Mouse (Mus musculus) limb, embryonic 11.5 days (tissue): ENCODE measurements around the gene Camk1d. TPM values are rescaled to one million over a fixed set of nuclear protein-coding genes. Genes with fewer than 3 reads are reported as not detected.

Experiments
- ATAC-seq: fragments of 200-750 bp; cut with Nextera tagmentation; 2 replicates; pipeline ENCODE4 v1.8.0; 2017; ENCODE audit warnings: low read depth; ENCODE audit not compliant: insufficient number of reproducible peaks, low FRiP score, low TSS enrichment
- DNase-seq: peaks from one replicate; pipeline ENCODE4 v3.0.0-alpha.2; 2015; ENCODE audit warnings: low spot score
- H3K27ac ChIP-seq: fragments of 300-500 bp; sonication (generic); replicated peaks from 2 replicates; pipeline ENCODE4 v1.5.1; 2014; ENCODE audit warnings: low read depth, mild to moderate bottlenecking, low read length
- H3K27me3 ChIP-seq: fragments of 300-500 bp; sonication (generic); 2 replicates; pipeline ENCODE4 v1.6.1; 2014; ENCODE audit warnings: mild to moderate bottlenecking, low read length, mixed read lengths; ENCODE audit not compliant: control insufficient read depth, insufficient read depth
- H3K36me3 ChIP-seq: fragments of 300-500 bp; sonication (generic); 2 replicates; pipeline ENCODE4 v1.6.1; 2014; ENCODE audit warnings: mild to moderate bottlenecking, low read length, moderate library complexity, mixed read lengths; ENCODE audit not compliant: control insufficient read depth, insufficient read depth
- H3K4me1 ChIP-seq: fragments of 300-500 bp; sonication (generic); 2 replicates; pipeline ENCODE4 v1.6.1; 2014; ENCODE audit warnings: low read length, mixed read lengths; ENCODE audit not compliant: control insufficient read depth, insufficient read depth
- H3K4me2 ChIP-seq: fragments of 300-500 bp; sonication (generic); 2 replicates; pipeline ENCODE4 v1.6.1; 2014; ENCODE audit warnings: low read depth, mild to moderate bottlenecking, moderate library complexity; ENCODE audit not compliant: severe bottlenecking
- H3K4me3 ChIP-seq: fragments of 300-500 bp; sonication (generic); 2 replicates; pipeline ENCODE4 v1.5.1; 2014; ENCODE audit warnings: low read depth, low read length
- H3K9ac ChIP-seq: fragments of 300-500 bp; sonication (generic); 2 replicates; pipeline ENCODE4 v1.6.1; 2014; ENCODE audit warnings: mild to moderate bottlenecking, low read length
- H3K9me3 ChIP-seq: fragments of 300-500 bp; sonication (generic); 2 replicates; pipeline ENCODE4 v1.6.1; 2016; ENCODE audit warnings: low read length; ENCODE audit not compliant: control insufficient read depth
- WGBS: fragments of 180-500 bp; shearing (Covaris S2); extraction: QIAGEN DNeasy Blood & Tissue Kit; methylation state at CpG from one replicate; pipeline ENCODE4 v1.1.7; 2014; 5-methylcytosine and 5-hydroxymethylcytosine counted together
- polyA plus RNA-seq: library from polyadenylated mRNA; unstranded; fragments of >200 nt; fragmentation: Nextera tagmentation; extraction: Ambion mirVana; gene quantifications from 2 replicates; pipeline ENCODE4 v1.2.1, GENCODE M21; 2014

Gene Camk1d
- polyA plus RNA-seq, 1 experiment from 2014 or later, result 0.92 TPM

- no peak overlapping the region for H3K9ac ChIP-seq
- no peaks in the 10 kb centered on the region for H3K4me1 ChIP-seq
- DNase-seq, result no peak
- H3K27ac ChIP-seq, result no peak overlapping the region
- H3K27me3 ChIP-seq, result no peaks in the 10 kb centered on the region
- no peak overlapping the region for H3K4me3 ChIP-seq
- WGBS, result 84% methylated on average over 12 of the region's 12 CpGs
- H3K4me2 ChIP-seq, result no peak overlapping the region
- H3K9me3 ChIP-seq, result no peaks in the 10 kb centered on the region
- no peak for ATAC-seq
- no peaks in the 10 kb centered on the region for H3K36me3 ChIP-seq
Measured at GRCm38 (mm10) chr2:5327533-5328250, 386.6 kb downstream of the Camk1d start.

GRCm38 (mm10) chr2:5324806-5325205, 389.5 kb downstream of the Camk1d start:
- no peak for DNase-seq
- Histone ChIP-seq H3K4me1 (no peaks in the 10 kb centered on the region), H3K27ac (no peak overlapping the region), H3K27me3 (no peaks in the 10 kb centered on the region), H3K4me2 (no peak overlapping the region), H3K4me3 (no peak overlapping the region), H3K9ac (no peak overlapping the region), H3K36me3 (no peaks in the 10 kb centered on the region), H3K9me3 (no peaks in the 10 kb centered on the region)
- no peak for ATAC-seq
- 77% methylated on average over 3 of the region's 3 CpGs for WGBS

GRCm38 (mm10) chr2:5321660-5322295, 392.5 kb downstream of the Camk1d start:
- H3K4me1 ChIP-seq, result no peaks in the 10 kb centered on the region
- DNase-seq (no peak), ATAC-seq (no peak)
- no peak overlapping the region for H3K4me3 ChIP-seq
- H3K27me3 ChIP-seq, result no peaks in the 10 kb centered on the region
- H3K9ac ChIP-seq, result no peak overlapping the region
- no peaks in the 10 kb centered on the region for H3K9me3 ChIP-seq
- no peaks in the 10 kb centered on the region for H3K36me3 ChIP-seq
- no peak overlapping the region for H3K4me2 ChIP-seq
- 78% methylated on average over 8 of the region's 8 CpGs for WGBS
- H3K27ac ChIP-seq, result no peak overlapping the region

GRCm38 (mm10) chr2:5319138-5319537, 395.2 kb downstream of the Camk1d start:
- Histone ChIP-seq H3K9me3 (no peaks in the 10 kb centered on the region), H3K4me3 (no peak overlapping the region), H3K4me1 (peaks cover 3% of the 10 kb centered on the region; the same call in 1 of the 2 replicates), H3K27me3 (no peaks in the 10 kb centered on the region), H3K4me2 (no peak overlapping the region), H3K9ac (no peak overlapping the region), H3K27ac (no peak overlapping the region), H3K36me3 (no peaks in the 10 kb centered on the region)
- ATAC-seq, result no peak
- 92% methylated on average over 3 of the region's 3 CpGs for WGBS
- no peak for DNase-seq

- Histone ChIP-seq H3K27me3 (no peaks in the 10 kb centered on the region), H3K27ac (no peak overlapping the region), H3K4me1 (peaks cover 3% of the 10 kb centered on the region; the same call in 1 of the 2 replicates), H3K9ac (no peak overlapping the region), H3K9me3 (no peaks in the 10 kb centered on the region), H3K4me2 (no peak overlapping the region), H3K36me3 (no peaks in the 10 kb centered on the region), H3K4me3 (no peak overlapping the region)
- WGBS, result 95% methylated on average over 5 of the region's 5 CpGs
- DNase-seq, result no peak
- ATAC-seq, result no peak
Measured at GRCm38 (mm10) chr2:5316763-5317162, 397.6 kb downstream of the Camk1d start.

GRCm38 (mm10) chr2:5316217-5316616, 398.1 kb downstream of the Camk1d start:
- WGBS, result 93% methylated on average over 4 of the region's 4 CpGs
- H3K27ac ChIP-seq, result no peak overlapping the region
- ATAC-seq, result no peak

GRCm38 (mm10) chr2:5315291-5315828, 399.0 kb downstream of the Camk1d start:
- H3K9ac ChIP-seq, result no peak overlapping the region
- H3K4me2 ChIP-seq, result no peak overlapping the region
- no peaks in the 10 kb centered on the region for H3K36me3 ChIP-seq
- no peak for ATAC-seq
- no peak for DNase-seq
- no peaks in the 10 kb centered on the region for H3K27me3 ChIP-seq
- H3K9me3 ChIP-seq, result no peaks in the 10 kb centered on the region
- H3K27ac ChIP-seq, result no peak overlapping the region
- 74% methylated on average over 8 of the region's 8 CpGs for WGBS
- H3K4me1 ChIP-seq, result peaks cover 3% of the 10 kb centered on the region; the same call in 1 of the 2 replicates
- H3K4me3 ChIP-seq, result no peak overlapping the region

More at GRCm38 (mm10) chr2:5316217-5316616, 398.1 kb downstream of the Camk1d start:
- H3K36me3 ChIP-seq, result no peaks in the 10 kb centered on the region
- no peaks in the 10 kb centered on the region for H3K9me3 ChIP-seq
- no peak overlapping the region for H3K9ac ChIP-seq
- DNase-seq, result no peak
- H3K27me3 ChIP-seq, result no peaks in the 10 kb centered on the region
- H3K4me1 ChIP-seq, result peaks cover 3% of the 10 kb centered on the region; the same call in 1 of the 2 replicates
- no peak overlapping the region for H3K4me3 ChIP-seq
- H3K4me2 ChIP-seq, result no peak overlapping the region

GRCm38 (mm10) chr2:5314530-5315166, 399.7 kb downstream of the Camk1d start:
- Histone ChIP-seq H3K9me3 (no peaks in the 10 kb centered on the region), H3K4me3 (no peak overlapping the region), H3K4me1 (peaks cover 3% of the 10 kb centered on the region; the same call in 1 of the 2 replicates), H3K27me3 (no peaks in the 10 kb centered on the region), H3K36me3 (no peaks in the 10 kb centered on the region), H3K9ac (no peak overlapping the region), H3K4me2 (no peak overlapping the region), H3K27ac (no peak overlapping the region)
- 43% methylated on average over 9 of the region's 9 CpGs for WGBS
- ATAC-seq (no peak), DNase-seq (peak; percentile 30)
